Mouse (Mus musculus) heart, adult 2 months (tissue): Measurements from ENCODE around the gene Trim39.

ENCODE experiments used
- CTCF ChIP-seq: fragments of 200-600 bp; IDR thresholded peaks from 2 replicates; pipeline ENCODE4 v1.8.1; 2022; ENCODE audit warnings: antibody characterized with exemption, mild to moderate bottlenecking, moderate library complexity
- POLR2A ChIP-seq: fragments of 200-500 bp; IDR thresholded peaks from 2 replicates; pipeline ENCODE4 v1.6.1; 2011; ENCODE audit warnings: mild to moderate bottlenecking, low read depth, low read length, control low read depth; ENCODE audit not compliant: insufficient read depth

DNA sequence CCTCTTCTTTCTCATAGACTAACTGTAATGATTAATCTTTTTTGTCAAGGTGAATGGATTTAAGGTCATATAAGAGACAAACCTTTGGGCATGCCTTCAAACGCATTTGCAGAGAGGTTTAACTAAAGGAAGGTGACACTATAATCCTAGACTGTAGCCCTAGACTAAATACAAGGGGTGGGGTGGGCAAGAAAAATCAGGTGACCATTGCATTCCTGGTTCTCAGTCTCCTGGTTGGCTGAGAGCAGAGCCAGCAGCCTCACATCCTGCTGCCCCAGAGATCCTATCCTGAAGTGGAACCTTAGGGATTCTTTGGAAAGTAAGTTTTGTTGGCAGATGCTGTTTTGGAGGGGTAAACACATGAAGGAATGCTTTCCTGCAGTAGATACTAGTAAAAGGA is 37.2 kb upstream of the Trim39 start:
- TF ChIP-seq CTCF (no peak), POLR2A (no peak)
